Mouse (Mus musculus): ENCODE results near the gene Nuak2.

DNA sequence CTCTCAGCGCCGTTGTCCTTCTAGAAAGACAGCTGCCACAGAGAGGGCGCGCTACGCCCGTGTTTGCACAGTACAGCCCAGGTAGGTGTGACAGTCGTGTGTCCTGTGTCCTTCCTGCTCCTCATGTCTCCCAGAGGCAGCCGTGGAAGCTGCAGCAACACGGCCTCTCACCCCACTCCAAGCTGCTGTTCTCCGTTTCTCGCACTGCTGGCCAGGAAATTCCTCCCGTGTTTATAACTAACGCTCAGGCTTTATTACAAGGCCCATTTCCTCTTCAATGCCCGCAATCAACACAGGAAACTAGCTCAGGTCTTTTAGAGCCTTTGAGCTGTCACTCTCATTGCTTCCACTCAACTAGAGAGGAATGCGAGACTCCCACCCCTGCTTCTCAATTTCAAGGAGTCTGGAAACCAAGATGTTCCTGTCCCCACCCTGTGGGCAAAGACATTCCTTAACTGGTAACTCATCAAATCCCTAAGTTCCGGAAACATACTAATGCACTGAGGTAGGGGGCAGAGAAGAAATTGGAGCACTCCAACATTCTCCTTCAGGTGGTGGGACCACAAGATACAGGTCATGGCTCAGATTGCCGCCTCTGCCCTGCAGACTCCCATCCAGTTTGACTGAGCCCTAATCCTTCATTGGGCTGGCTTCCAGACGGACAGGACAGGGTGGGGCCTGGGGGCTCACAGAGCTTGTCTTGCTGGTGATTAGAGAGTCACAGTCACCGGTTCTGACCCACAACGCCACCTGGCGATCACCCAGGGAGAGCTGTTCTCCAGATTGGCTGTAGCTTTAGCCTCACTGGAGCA is 23.4 kb upstream of the Nuak2 start:
- TF ChIP-seq GATA1 (IDR thresholded peaks at IDR 0.05; ENCODE audit: borderline replicate concordance, low read length) (no peak), FLI1 (IDR thresholded peaks at IDR 0.05; ENCODE audit: low read length) (no peak)

Data from megakaryocyte, embryonic 14.5 days (primary cell).